Mouse (Mus musculus) megakaryocyte-erythroid progenitor cell, adult 5 weeks (primary cell): ENCODE data around the gene Nxnl2. TPM values are rescaled to one million over a fixed set of nuclear protein-coding genes. Genes with fewer than 3 reads are reported as not detected.

Experiments
- polyA plus RNA-seq: library from polyadenylated mRNA; stranded (reverse); fragments of >175 nt; gene quantifications from 2 replicates; pipeline ENCODE4 v1.2.3, GENCODE M21; 2012

The Nxnl2 gene
- polyA plus RNA-seq: 0.18 TPM in 1 of 2 replicates, not detected in the other

GRCm38 (mm10) chr13:51170691-51171680 lies at the start of gene Nxnl2:
Nxnl2 (plus strand) TSS chr13:51171022.

Other genes with a start within 250 kb of the Nxnl2 start
- 6.9 and 8.5 TPM in 2 replicates for gene Spin1, start 70.1 kb upstream of the Nxnl2 start, polyA plus RNA-seq
- gene S1pr3, start 237.6 kb downstream of the Nxnl2 start, polyA plus RNA-seq: 1.3 and 2.9 TPM in 2 replicates